Mouse (Mus musculus): ENCODE results near the gene Fmo5.

GRCm38 (mm10) chr3:97661206-97661605 lies 32.6 kb downstream of the Fmo5 start:
- TF ChIP-seq CTCF (conservative IDR thresholded peaks at IDR 0.05; ENCODE audit: low read length) (no peak), NANOG (IDR thresholded peaks at IDR 0.05; ENCODE audit: borderline replicate concordance, low read length) (no peak)

Measured in E14TG2a.4 (cell line).